Mouse (Mus musculus): ENCODE results near the gene Apol6. TPM values are rescaled to one million over a fixed set of nuclear protein-coding genes. Genes with fewer than 3 reads are reported as not detected.
"Not testable (repeated sequence)": the region's sequence is repeated elsewhere in the genome, so short reads cannot be mapped to it uniquely, and the experiment has no call there.

Apol6 gene
- polyA plus RNA-seq, 1 experiment from 2014 or later = not detected

GRCm38 (mm10) chr15:77056791-77057051, 12.2 kb downstream of the Apol6 start:
- Histone ChIP-seq H3K36me3 (no peaks in the 10 kb centered on the region), H3K27me3 (no peaks in the 10 kb centered on the region), H3K27ac (peak overlapping the region; percentile 0; the same call in 1 of the 2 replicates), H3K4me2 (replicated peaks) (no peak overlapping the region), H3K4me1 (peaks cover 12% of the 10 kb centered on the region), H3K9me3 (replicated peaks) (no peaks in the 10 kb centered on the region), H3K9ac (no peak overlapping the region), H3K4me3 (no peak overlapping the region)
- ATAC-seq (ENCODE audit: low FRiP score) = no peak
- WGBS = 52% methylated on average over 3 of the region's 3 CpGs

- H3K4me3 ChIP-seq = no peak overlapping the region
- H3K9ac ChIP-seq = no peak overlapping the region
- H3K4me1 ChIP-seq = peaks cover 12% of the 10 kb centered on the region
- no peaks in the 10 kb centered on the region for H3K36me3 ChIP-seq
- H3K27me3 ChIP-seq = no peaks in the 10 kb centered on the region
- H3K27ac ChIP-seq = no peak overlapping the region
- H3K9me3 ChIP-seq (replicated peaks) = no peaks in the 10 kb centered on the region
- no peak for ATAC-seq (ENCODE audit: low FRiP score)
- no peak overlapping the region for H3K4me2 ChIP-seq (replicated peaks)
These were observed 14.0 kb downstream of the Apol6 start for GRCm38 (mm10) chr15:77058566-77058965.

GRCm38 (mm10) chr15:77059416-77059815, 14.9 kb downstream of the Apol6 start:
- H3K4me3 ChIP-seq; H3K36me3 ChIP-seq; H3K9me3 ChIP-seq (replicated peaks); H3K27me3 ChIP-seq; H3K27ac ChIP-seq; H3K4me2 ChIP-seq (replicated peaks); H3K9ac ChIP-seq; ATAC-seq (ENCODE audit: low FRiP score): not testable (repeated sequence)
- 97% methylated on average over 4 of the region's 4 CpGs for WGBS
- H3K4me1 ChIP-seq = peaks cover 12% of the 10 kb centered on the region

- Histone ChIP-seq H3K4me1 (no peaks in the 10 kb centered on the region), H3K27ac (no peak overlapping the region)
- ATAC-seq (ENCODE audit: low FRiP score) = no peak
These were observed 18.2 kb downstream of the Apol6 start for GRCm38 (mm10) chr15:77062746-77063145.

GRCm38 (mm10) chr15:77065259-77065852, 20.8 kb downstream of the Apol6 start:
- H3K4me2 ChIP-seq (replicated peaks) = no peak overlapping the region
- H3K27ac ChIP-seq = no peak overlapping the region
- ATAC-seq (ENCODE audit: low FRiP score) = no peak
- H3K36me3 ChIP-seq = no peaks in the 10 kb centered on the region
- H3K4me3 ChIP-seq = no peak overlapping the region
- no peaks in the 10 kb centered on the region for H3K27me3 ChIP-seq
- no peak overlapping the region for H3K9ac ChIP-seq
- H3K9me3 ChIP-seq (replicated peaks) = no peaks in the 10 kb centered on the region
- WGBS = 92% methylated on average over 6 of the region's 6 CpGs
- 0 out of 2 replicates have a peak, but pooled peaks cover 3% of the 10 kb centered on the region for H3K4me1 ChIP-seq

More at GRCm38 (mm10) chr15:77062746-77063145, 18.2 kb downstream of the Apol6 start:
- H3K9me3 ChIP-seq (replicated peaks) = no peaks in the 10 kb centered on the region
- no peak overlapping the region for H3K4me3 ChIP-seq
- H3K36me3 ChIP-seq = no peaks in the 10 kb centered on the region
- H3K4me2 ChIP-seq (replicated peaks) = no peak overlapping the region
- H3K9ac ChIP-seq = no peak overlapping the region
- H3K27me3 ChIP-seq = no peaks in the 10 kb centered on the region

- H3K27ac ChIP-seq = no peak overlapping the region
- H3K4me3 ChIP-seq = no peak overlapping the region
- H3K36me3 ChIP-seq = no peaks in the 10 kb centered on the region
- H3K4me1 ChIP-seq = 0 out of 2 replicates have a peak, but pooled peaks cover 3% of the 10 kb centered on the region
- no peak overlapping the region for H3K4me2 ChIP-seq (replicated peaks)
- no peaks in the 10 kb centered on the region for H3K27me3 ChIP-seq
- 81% methylated on average over 6 of the region's 6 CpGs for WGBS
- H3K9ac ChIP-seq = no peak overlapping the region
- no peak for ATAC-seq (ENCODE audit: low FRiP score)
- no peaks in the 10 kb centered on the region for H3K9me3 ChIP-seq (replicated peaks)
These were observed 21.7 kb downstream of the Apol6 start for GRCm38 (mm10) chr15:77066233-77066632.

- Histone ChIP-seq H3K4me2 (replicated peaks) (no peak overlapping the region), H3K27me3 (no peaks in the 10 kb centered on the region), H3K27ac (no peak overlapping the region), H3K9ac (no peak overlapping the region), H3K4me1 (peaks cover 16% of the 10 kb centered on the region), H3K9me3 (replicated peaks) (no peaks in the 10 kb centered on the region), H3K4me3 (no peak overlapping the region), H3K36me3 (no peaks in the 10 kb centered on the region)
- ATAC-seq (ENCODE audit: low FRiP score) = no peak
- 62% methylated on average over 3 of the region's 3 CpGs for WGBS
These were observed 23.9 kb downstream of the Apol6 start for GRCm38 (mm10) chr15:77068439-77068861.

GRCm38 (mm10) chr15:77069019-77069418, 24.5 kb downstream of the Apol6 start:
- Histone ChIP-seq H3K9ac (no peak overlapping the region), H3K36me3 (no peaks in the 10 kb centered on the region), H3K9me3 (replicated peaks) (no peaks in the 10 kb centered on the region), H3K4me1 (peaks cover 16% of the 10 kb centered on the region), H3K4me3 (no peak overlapping the region), H3K27me3 (no peaks in the 10 kb centered on the region), H3K27ac (no peak overlapping the region), H3K4me2 (replicated peaks) (no peak overlapping the region)
- WGBS = 94% methylated on average over 3 of the region's 3 CpGs
- ATAC-seq (ENCODE audit: low FRiP score) = no peak

GRCm38 (mm10) chr15:77070745-77071268, 26.3 kb downstream of the Apol6 start:
- no peaks in the 10 kb centered on the region; the same call in 1 of the 2 replicates for H3K36me3 ChIP-seq
- peaks cover 16% of the 10 kb centered on the region for H3K4me1 ChIP-seq
- H3K27ac ChIP-seq = no peak overlapping the region
- H3K9me3 ChIP-seq (replicated peaks) = no peaks in the 10 kb centered on the region
- no peaks in the 10 kb centered on the region for H3K27me3 ChIP-seq
- H3K9ac ChIP-seq = no peak overlapping the region
- ATAC-seq (ENCODE audit: low FRiP score) = no peak
- 88% methylated on average over 11 of the region's 11 CpGs for WGBS
- H3K4me3 ChIP-seq = no peak overlapping the region
- H3K4me2 ChIP-seq (replicated peaks) = no peak overlapping the region

GRCm38 (mm10) chr15:77071501-77071900, 27.0 kb downstream of the Apol6 start:
- 20% methylated on average over 10 of the region's 10 CpGs for WGBS
- no peak for ATAC-seq (ENCODE audit: low FRiP score)
- no peaks in the 10 kb centered on the region for H3K27me3 ChIP-seq
- H3K27ac ChIP-seq = no peak overlapping the region
- H3K36me3 ChIP-seq = peaks cover 5% of the 10 kb centered on the region; the same call in 1 of the 2 replicates
- H3K9ac ChIP-seq = 0 out of 2 replicates have a peak overlapping the region, but pooled peaks have one; percentile 33
- peaks cover 16% of the 10 kb centered on the region for H3K4me1 ChIP-seq
- no peak overlapping the region for H3K4me2 ChIP-seq (replicated peaks)
- no peak overlapping the region for H3K4me3 ChIP-seq
- H3K9me3 ChIP-seq (replicated peaks) = no peaks in the 10 kb centered on the region

- H3K27ac ChIP-seq = no peak overlapping the region
These were observed 28.1 kb downstream of the Apol6 start for GRCm38 (mm10) chr15:77072556-77073163.

GRCm38 (mm10) chr15:77076523-77076922, 32.0 kb downstream of the Apol6 start:
- Histone ChIP-seq H3K36me3 (peaks cover 29% of the 10 kb centered on the region), H3K9ac (no peak overlapping the region), H3K9me3 (replicated peaks) (no peaks in the 10 kb centered on the region), H3K4me1 (peaks cover 11% of the 10 kb centered on the region), H3K27me3 (no peaks in the 10 kb centered on the region), H3K4me3 (no peak overlapping the region), H3K4me2 (replicated peaks) (no peak overlapping the region), H3K27ac (no peak overlapping the region)
- no peak for ATAC-seq (ENCODE audit: low FRiP score)
- WGBS = 84% methylated on average over 3 of the region's 3 CpGs

More at GRCm38 (mm10) chr15:77072556-77073163, 28.1 kb downstream of the Apol6 start:
- H3K4me2 ChIP-seq (replicated peaks) = no peak overlapping the region
- no peaks in the 10 kb centered on the region for H3K27me3 ChIP-seq
- H3K4me3 ChIP-seq = no peak overlapping the region
- no peak for ATAC-seq (ENCODE audit: low FRiP score)
- H3K4me1 ChIP-seq = peaks cover 16% of the 10 kb centered on the region
- H3K9me3 ChIP-seq (replicated peaks) = no peaks in the 10 kb centered on the region
- 56% methylated on average over 4 of the region's 4 CpGs for WGBS
- H3K36me3 ChIP-seq = peaks cover 17% of the 10 kb centered on the region
- H3K9ac ChIP-seq = no peak overlapping the region

GRCm38 (mm10) chr15:77077906-77078305, 33.4 kb downstream of the Apol6 start:
- no peak overlapping the region for H3K4me2 ChIP-seq (replicated peaks)
- H3K27me3 ChIP-seq = no peaks in the 10 kb centered on the region
- ATAC-seq (ENCODE audit: low FRiP score) = no peak
- H3K36me3 ChIP-seq = peaks cover 39% of the 10 kb centered on the region
- peaks cover under 1% of the 10 kb centered on the region; the same call in 1 of the 2 replicates for H3K4me1 ChIP-seq
- WGBS = 88% methylated on average over 9 of the region's 9 CpGs
- no peak overlapping the region for H3K9ac ChIP-seq
- H3K4me3 ChIP-seq = no peak overlapping the region
- H3K27ac ChIP-seq = no peak overlapping the region
- no peaks in the 10 kb centered on the region for H3K9me3 ChIP-seq (replicated peaks)

Measured in hindbrain, embryonic 12.5 days (tissue).